Mouse (Mus musculus) megakaryocyte, embryonic 14.5 days (primary cell): Measurements from ENCODE around the gene Acot7.

Experiments used
- FLI1 ChIP-seq: IDR thresholded peaks from 2 replicates; pipeline ENCODE4 v1.6.1; 2012; ENCODE audit warnings: low read length, inconsistent platforms, mixed read lengths
- GATA1 ChIP-seq: IDR thresholded peaks from 3 replicates; pipeline ENCODE4 v1.6.1; 2012; ENCODE audit warnings: mixed read lengths, low read length, inconsistent platforms, borderline replicate concordance

DNA sequence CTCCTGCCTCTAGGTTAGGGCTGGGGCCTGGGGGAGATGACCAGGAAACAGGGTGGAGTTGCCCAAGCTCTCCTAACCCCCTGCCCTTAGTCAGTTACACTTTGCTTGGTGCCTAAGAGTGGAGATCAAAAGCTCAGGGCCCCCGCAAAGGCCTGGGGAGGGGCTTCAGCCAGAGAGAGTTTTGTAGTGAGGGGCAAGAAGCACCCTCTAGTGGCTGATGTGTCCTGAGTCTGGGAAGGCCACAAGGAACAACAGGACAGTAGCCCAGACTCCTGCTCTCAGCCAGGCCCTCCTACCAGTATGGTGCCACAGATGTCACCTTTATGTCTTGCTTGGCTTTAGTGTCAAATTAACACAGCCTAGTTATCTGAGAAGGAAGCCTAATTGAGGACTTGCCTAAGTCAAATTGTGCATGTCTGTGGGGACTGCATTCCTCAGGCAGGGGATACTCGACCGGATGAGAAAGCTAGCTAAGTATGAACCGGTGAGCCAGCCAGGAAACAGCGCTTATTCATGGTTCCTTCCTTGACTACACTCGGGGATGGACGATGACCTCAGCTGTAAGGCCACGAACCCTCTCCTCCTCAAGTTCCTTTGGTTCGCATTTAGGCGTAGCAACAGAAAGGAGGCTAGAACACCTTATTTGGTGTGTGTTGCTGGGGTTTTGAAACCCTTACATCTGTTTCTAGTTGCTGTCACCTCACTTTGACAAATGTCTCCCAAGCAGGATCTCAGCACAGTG is 116.4 kb downstream of the Acot7 start:
- no peak for TF ChIP-seq GATA1
- TF ChIP-seq FLI1 = no peak
